Mouse (Mus musculus) erythroblast, embryonic 14.5 days (primary cell): ENCODE measurements around the gene Palm2.

ENCODE experiments used
- GATA1 ChIP-seq: IDR thresholded peaks from 2 replicates; pipeline ENCODE4 v1.6.1; 2012; ENCODE audit warnings: low read length, inconsistent platforms, mixed read lengths
- TAL1 ChIP-seq: IDR thresholded peaks from 3 replicates; pipeline ENCODE4 v1.6.1; 2012; ENCODE audit warnings: low read length, inconsistent platforms, mixed read lengths

DNA sequence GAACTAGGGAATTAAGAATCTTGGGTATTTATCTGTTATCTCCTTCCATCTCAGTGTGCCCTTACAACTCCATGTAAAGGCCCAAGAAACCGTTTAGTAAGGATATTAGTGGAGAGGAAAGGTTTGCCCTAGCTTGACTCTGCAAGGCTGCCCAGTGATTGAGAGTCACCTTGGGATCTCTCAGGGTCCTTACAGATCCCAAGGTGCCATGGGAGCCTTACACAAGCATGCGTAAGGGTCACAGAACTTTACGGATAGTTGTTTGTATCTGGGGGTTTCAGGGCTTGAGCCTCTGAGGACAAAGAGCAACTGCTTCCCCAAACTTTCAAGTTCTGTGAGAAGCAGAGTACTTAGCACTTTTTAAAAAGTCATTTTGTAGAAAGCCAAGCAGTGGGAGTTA lies 140.1 kb downstream of the Palm2 start:
- TF ChIP-seq TAL1 (no peak), GATA1 (no peak)
